In the genomic region with DNA sequence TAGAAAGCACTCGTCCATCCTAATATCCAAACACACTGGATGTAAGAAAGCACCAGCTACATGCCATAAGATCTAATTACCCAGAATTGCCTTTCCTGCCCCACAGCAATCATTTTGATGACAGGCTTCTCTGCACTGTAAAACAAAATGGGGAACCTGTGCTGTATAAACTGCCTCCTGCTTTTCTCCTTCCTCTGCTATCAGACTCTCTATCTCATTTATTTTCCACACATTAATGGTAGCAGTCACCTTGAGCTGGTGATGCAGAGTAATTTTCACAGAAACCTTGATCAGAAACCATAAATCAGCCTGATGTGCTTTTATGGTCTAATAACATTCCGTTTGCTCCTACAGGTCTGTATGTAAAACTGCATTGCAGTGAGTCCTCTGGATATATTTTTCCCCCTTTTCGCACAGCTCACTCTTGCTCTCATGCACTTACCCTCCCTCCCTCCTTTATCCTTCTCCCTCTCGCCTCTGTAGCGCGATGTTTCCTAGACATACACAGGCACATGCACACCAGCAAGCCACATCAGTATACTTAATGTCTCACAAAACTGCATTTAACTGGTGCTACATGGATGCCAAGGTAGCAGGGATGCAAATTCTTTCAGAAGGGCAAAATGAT, we compare ENCODE assay signal across 14 mouse cellular contexts.
A peak's percentile ranks its signal among the peaks of the same experiment; 100 is the strongest.
DNase-seq lines count a peak whose midpoint lies in the region; ATAC-seq and TF ChIP-seq lines count a peak whose summit lies in the region.
"Had no signal": no experiment of that assay in that cellular context is flagged by ENCODE, and none has a peak within 500 bp of the region (broad histone marks: within the 10 kb centered on the region; RNA-seq: fewer than 3 reads in every experiment).

No protein-coding gene starts in this region.

- H3K9me3 ChIP-seq in kidney, embryonic 16.5 days (ENCODE audit: low read length) = no peaks in the 10 kb centered on the region
- H3K9me3 ChIP-seq in limb, embryonic 15.5 days = no peaks in the 10 kb centered on the region
- no peaks in the 10 kb centered on the region for H3K9me3 ChIP-seq in neural tube, embryonic 15.5 days (replicated peaks)
- H3K9me3 ChIP-seq: embryonic facial prominence, embryonic 13.5 days; heart, embryonic 12.5 days; liver, embryonic 15.5 days had no signal

- TF ChIP-seq POLR2A in kidney, adult 2 months (IDR thresholded peaks at IDR 0.05; ENCODE audit: low read depth, low read length) = no peak

- no peak for DNase-seq in kidney, adult 2 months
- peak; percentile 35 for DNase-seq in forelimb bud, embryonic 11.5 days (ENCODE audit: low read depth, low spot score)
- DNase-seq in spleen, adult 12 weeks (ENCODE audit: low spot score) = no peak
- no peak for DNase-seq in thymus, postnatal 25 days
- DNase-seq: cerebellum, postnatal 14 days; lung, postnatal 4 days; thymus, postnatal 36 days had no signal

- no peak for TF ChIP-seq CTCF in kidney, adult 2 months (conservative IDR thresholded peaks at IDR 0.05; ENCODE audit: insufficient read depth, insufficient read length, low read depth, low read length)

- ATAC-seq in kidney, embryonic 16.5 days (ENCODE audit: low FRiP score, low TSS enrichment) = peak; percentile 65; the same call in 1 of the 2 replicates
- ATAC-seq in limb, embryonic 15.5 days (ENCODE audit: insufficient number of reproducible peaks, low FRiP score, low TSS enrichment, low read depth) = no peak
- peak; percentile 90 for ATAC-seq in neural tube, embryonic 15.5 days (ENCODE audit: low FRiP score)

- 24% methylated on average over 6 of the region's 6 CpGs for WGBS in kidney, embryonic 16.5 days
- 35% methylated on average over 6 of the region's 6 CpGs for WGBS in kidney, adult 2 months
- WGBS in limb, embryonic 15.5 days = 33% methylated on average over 6 of the region's 6 CpGs
- WGBS in neural tube, embryonic 15.5 days = 24% methylated on average over 6 of the region's 6 CpGs

- H3K36me3 ChIP-seq in kidney, embryonic 16.5 days (ENCODE audit: insufficient read depth, low read length) = no peaks in the 10 kb centered on the region
- no peaks in the 10 kb centered on the region for H3K36me3 ChIP-seq in kidney, adult 2 months (ENCODE audit: control insufficient read depth, insufficient read depth, low read length)
- H3K36me3 ChIP-seq in limb, embryonic 15.5 days = no peaks in the 10 kb centered on the region
- no peaks in the 10 kb centered on the region for H3K36me3 ChIP-seq in neural tube, embryonic 15.5 days
- H3K36me3 ChIP-seq: embryonic facial prominence, embryonic 13.5 days; heart, embryonic 12.5 days; liver, embryonic 15.5 days had no signal

- H3K27me3 ChIP-seq in kidney, embryonic 16.5 days (ENCODE audit: insufficient read depth, low read length) = no peaks in the 10 kb centered on the region
- no peaks in the 10 kb centered on the region for H3K27me3 ChIP-seq in kidney, adult 2 months (replicated peaks; ENCODE audit: control insufficient read depth, insufficient read depth, low read length)
- no peaks in the 10 kb centered on the region for H3K27me3 ChIP-seq in limb, embryonic 15.5 days
- H3K27me3 ChIP-seq in neural tube, embryonic 15.5 days (replicated peaks) = no peaks in the 10 kb centered on the region
- H3K27me3 ChIP-seq: embryonic facial prominence, embryonic 13.5 days; heart, embryonic 12.5 days; liver, embryonic 15.5 days had no signal

- H3K9ac ChIP-seq in kidney, embryonic 16.5 days (replicated peaks; ENCODE audit: low read length) = no peak overlapping the region
- no peak overlapping the region for H3K9ac ChIP-seq in limb, embryonic 15.5 days
- 0 out of 2 replicates have a peak overlapping the region, but pooled peaks have one; percentile 10 for H3K9ac ChIP-seq in neural tube, embryonic 15.5 days (replicated peaks)
- H3K9ac ChIP-seq: embryonic facial prominence, embryonic 13.5 days; heart, embryonic 12.5 days; liver, embryonic 15.5 days had no signal

- H3K4me1 ChIP-seq in kidney, embryonic 16.5 days (ENCODE audit: insufficient read depth, low read length) = peaks cover 14% of the 10 kb centered on the region
- no peaks in the 10 kb centered on the region for H3K4me1 ChIP-seq in kidney, adult 2 months (ENCODE audit: control insufficient read depth, insufficient read depth, low read length)
- H3K4me1 ChIP-seq in limb, embryonic 15.5 days = peaks cover 22% of the 10 kb centered on the region
- H3K4me1 ChIP-seq in neural tube, embryonic 15.5 days = peaks cover 38% of the 10 kb centered on the region
- H3K4me1 ChIP-seq: heart, embryonic 12.5 days; liver, embryonic 15.5 days had no signal

- 0 out of 2 replicates have a peak overlapping the region, but pooled peaks have one; percentile 10 for H3K4me2 ChIP-seq in kidney, embryonic 16.5 days (replicated peaks; ENCODE audit: low read depth, low read length)
- H3K4me2 ChIP-seq in limb, embryonic 15.5 days = no peak overlapping the region
- peak overlapping the region; percentile 33 for H3K4me2 ChIP-seq in neural tube, embryonic 15.5 days
- H3K4me2 ChIP-seq: embryonic facial prominence, embryonic 13.5 days; heart, embryonic 12.5 days; liver, embryonic 15.5 days had no signal

- H3K4me3 ChIP-seq in kidney, embryonic 16.5 days (ENCODE audit: low read length) = no peak overlapping the region
- no peak overlapping the region for H3K4me3 ChIP-seq in kidney, adult 2 months (ENCODE audit: insufficient read depth, low read depth, low read length)
- H3K4me3 ChIP-seq in limb, embryonic 15.5 days = no peak overlapping the region
- H3K4me3 ChIP-seq in neural tube, embryonic 15.5 days (replicated peaks) = no peak overlapping the region
- H3K4me3 ChIP-seq: embryonic facial prominence, embryonic 13.5 days; heart, embryonic 12.5 days; liver, embryonic 15.5 days; myocyte had no signal

- H3K27ac ChIP-seq in kidney, embryonic 16.5 days (ENCODE audit: low read length) = no peak overlapping the region
- H3K27ac ChIP-seq in kidney, adult 2 months (ENCODE audit: insufficient read depth, low read depth, low read length) = no peak overlapping the region
- peak overlapping the region; percentile 54; the same call in 1 of the 2 replicates for H3K27ac ChIP-seq in limb, embryonic 15.5 days
- H3K27ac ChIP-seq in neural tube, embryonic 15.5 days (replicated peaks) = peak overlapping the region; percentile 91
- H3K27ac ChIP-seq: embryonic facial prominence, embryonic 13.5 days; liver, embryonic 15.5 days had no signal

Comparison
In these comparisons a context has a peak if more than half of its experiments do, and no peak if none do; other contexts are left out.
1. H3K27ac ChIP-seq: peak in limb, embryonic 15.5 days (single experiment) and neural tube, embryonic 15.5 days (single experiment); none in kidney, embryonic 16.5 days (single experiment) and kidney, adult 2 months (single experiment).